Mouse (Mus musculus) CH12.LX (cell line): ENCODE measurements around the gene Inpp5e.

Experiments used
- CTCF ChIP-seq, 2 experiments: IDR thresholded peaks in 1 of 2; conservative IDR thresholded peaks in 1 of 2; 2 replicates each; pipeline ENCODE4 v1.5.1; 2011 to 2012; ENCODE audit warnings: low read depth in 2 of 2, low read length in 2 of 2, improper control_type of control experiment in 1 of 2, inconsistent platforms in 1 of 2, mild to moderate bottlenecking in 1 of 2, moderate library complexity in 1 of 2
- EP300 ChIP-seq: IDR thresholded peaks from 2 replicates; pipeline ENCODE4 v1.6.1; 2011; ENCODE audit warnings: low read length, improper control_type of control experiment
- ETS1 ChIP-seq: conservative IDR thresholded peaks from 2 replicates; pipeline ENCODE4 v1.6.1; 2012; ENCODE audit warnings: low read depth, mild to moderate bottlenecking, inconsistent platforms, low read length, improper control_type of control experiment, moderate library complexity
- HCFC1 ChIP-seq: IDR thresholded peaks from 2 replicates; pipeline ENCODE4 v1.6.1; 2012; ENCODE audit warnings: low read depth, mild to moderate bottlenecking, inconsistent platforms, low read length, improper control_type of control experiment
- POLR2A ChIP-seq: IDR thresholded peaks from 2 replicates; pipeline ENCODE4 v1.6.1; 2011; ENCODE audit warnings: low read depth, mild to moderate bottlenecking, improper control_type of control experiment, low read length

GRCm38 (mm10) chr2:26353066-26353980 is 55.7 kb downstream of the Inpp5e start:
- TF ChIP-seq CTCF (conservative IDR thresholded peaks at IDR 0.05 in 1 of 2, IDR thresholded peaks at IDR 0.05 in 1 of 2; ENCODE audit: low read depth in 2 of 2, low read length in 2 of 2) (no peak), POLR2A (no peak), EP300 (no peak), ETS1 (no peak), HCFC1 (no peak)
